Mouse (Mus musculus): Measurements from ENCODE around the gene Ctnnbl1.

The Ctnnbl1 gene

DNA sequence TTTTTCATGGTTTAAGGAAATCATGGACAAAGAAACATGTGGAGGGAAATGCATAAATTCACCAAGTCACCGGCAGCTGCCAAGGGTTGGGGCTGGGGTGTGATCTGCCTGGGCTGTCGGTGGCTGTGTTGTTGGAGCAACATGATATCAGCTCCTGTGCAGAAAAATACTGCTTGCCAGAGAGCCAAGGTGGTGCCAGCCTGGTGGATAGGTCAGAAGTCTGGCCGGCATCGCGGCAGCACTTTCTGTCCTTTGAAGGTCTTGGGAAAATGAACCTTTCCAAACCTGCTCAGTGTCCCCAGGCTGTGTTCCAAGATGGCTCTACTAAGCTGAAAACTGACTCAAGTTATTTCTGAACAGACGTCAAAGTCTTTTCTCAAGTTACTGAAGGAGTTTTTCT lies 133.0 kb downstream of the Ctnnbl1 start:
- no peak for DNase-seq (ENCODE audit: extremely low spot score, low spot score)

DNA sequence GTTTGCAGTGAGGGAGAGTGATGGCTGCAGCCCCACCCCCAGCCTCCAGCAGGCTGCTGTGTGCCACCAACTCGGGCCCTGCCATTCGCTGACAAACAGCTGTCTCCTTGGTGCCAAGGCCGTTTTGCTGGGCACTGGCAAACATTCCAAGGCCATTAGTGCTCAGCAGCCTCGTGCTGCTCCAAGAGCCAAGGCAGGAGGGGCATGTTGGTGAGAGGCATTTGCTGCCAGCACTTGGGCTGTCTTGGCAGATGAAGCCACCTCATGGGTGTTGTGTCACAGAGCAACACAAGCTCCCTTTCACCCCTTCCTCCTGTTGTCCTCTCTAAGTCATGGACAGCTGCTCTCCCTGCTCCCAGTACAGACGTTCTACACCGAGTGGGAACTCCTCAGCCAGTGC lies 136.0 kb downstream of the Ctnnbl1 start:
- DNase-seq (ENCODE audit: extremely low spot score, low spot score), result no peak

DNA sequence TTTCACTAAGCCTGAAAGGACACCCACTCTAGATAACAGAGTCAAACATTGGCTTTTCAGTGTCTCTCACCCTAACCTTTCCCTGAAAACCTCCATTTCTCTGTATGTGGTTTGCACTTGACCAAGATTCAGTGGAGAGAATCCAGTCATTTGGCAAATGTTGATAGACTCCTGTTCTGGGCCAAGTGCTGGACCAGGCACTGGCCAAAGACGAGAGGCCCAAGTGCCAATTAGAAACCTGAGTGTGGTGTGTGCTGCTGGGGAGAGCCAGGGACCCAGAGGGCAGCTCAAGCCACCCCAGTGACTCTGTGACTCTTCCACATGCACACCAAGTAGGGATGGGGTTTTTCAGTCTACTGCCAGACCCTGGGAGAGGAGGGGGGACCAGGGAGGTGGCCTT lies 136.5 kb downstream of the Ctnnbl1 start:
- no peak for DNase-seq (ENCODE audit: extremely low spot score, low spot score)

DNA sequence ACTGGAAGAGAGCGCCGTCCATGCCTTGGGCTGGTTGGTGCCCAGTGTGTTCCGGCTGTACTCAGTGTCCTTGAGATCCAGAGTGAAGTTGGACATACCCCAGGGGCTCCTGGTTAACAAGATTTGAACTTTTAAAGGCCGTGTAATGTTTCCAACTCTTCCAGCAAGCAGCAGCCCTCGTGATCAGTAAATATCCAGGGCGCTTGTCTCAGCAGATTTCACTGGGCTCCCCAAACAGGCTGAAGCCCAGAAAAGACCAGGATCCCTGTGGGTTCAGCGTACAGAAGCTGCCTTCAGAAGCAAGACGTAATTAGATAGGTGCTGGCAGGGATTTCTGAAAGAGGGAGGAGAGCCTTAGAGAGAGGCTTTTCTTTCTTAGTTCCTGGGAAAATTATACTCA lies 137.9 kb downstream of the Ctnnbl1 start:
- no peak for DNase-seq (ENCODE audit: extremely low spot score, low spot score)

DNA sequence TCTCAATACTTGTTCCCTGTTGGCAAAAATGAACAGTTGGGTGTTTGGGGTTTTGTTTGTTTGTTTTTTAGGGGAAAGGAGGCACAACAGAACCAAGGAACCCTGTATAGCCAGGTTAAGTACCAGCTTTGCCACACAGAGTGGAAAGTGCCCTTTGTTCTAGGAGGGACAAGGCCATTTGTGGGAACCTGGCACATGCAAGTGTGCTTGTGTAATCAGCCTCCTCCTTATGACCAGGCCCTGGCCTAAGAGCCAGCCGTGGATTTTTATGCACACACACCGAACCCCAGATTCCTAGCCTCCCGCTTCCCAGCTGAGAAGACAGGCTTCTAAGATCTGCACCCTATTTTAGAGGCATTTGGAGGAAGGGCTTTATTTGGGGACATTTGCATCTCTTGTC lies 140.2 kb downstream of the Ctnnbl1 start:
- no peak for DNase-seq (ENCODE audit: extremely low spot score, low spot score)

DNA sequence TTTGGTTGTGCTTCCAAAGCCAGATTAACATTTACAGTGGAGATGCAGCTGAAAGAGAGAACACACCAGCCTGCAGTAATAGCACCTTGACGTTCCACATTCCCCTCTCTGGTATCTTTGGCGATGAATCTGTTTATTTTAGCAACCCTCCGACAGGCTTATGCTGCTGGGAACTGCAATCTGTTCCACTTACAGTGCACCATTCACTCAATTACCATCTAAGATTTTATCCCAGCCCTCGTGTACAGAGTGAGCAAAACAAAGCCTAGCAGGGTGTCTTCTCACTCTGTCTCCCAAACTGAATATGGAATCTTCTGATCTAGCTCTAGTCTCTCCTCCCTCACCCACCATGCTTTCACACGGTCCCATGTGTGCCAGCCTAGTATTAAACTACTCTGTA lies 140.8 kb downstream of the Ctnnbl1 start:
- DNase-seq (ENCODE audit: extremely low spot score, low spot score), result no peak

DNA sequence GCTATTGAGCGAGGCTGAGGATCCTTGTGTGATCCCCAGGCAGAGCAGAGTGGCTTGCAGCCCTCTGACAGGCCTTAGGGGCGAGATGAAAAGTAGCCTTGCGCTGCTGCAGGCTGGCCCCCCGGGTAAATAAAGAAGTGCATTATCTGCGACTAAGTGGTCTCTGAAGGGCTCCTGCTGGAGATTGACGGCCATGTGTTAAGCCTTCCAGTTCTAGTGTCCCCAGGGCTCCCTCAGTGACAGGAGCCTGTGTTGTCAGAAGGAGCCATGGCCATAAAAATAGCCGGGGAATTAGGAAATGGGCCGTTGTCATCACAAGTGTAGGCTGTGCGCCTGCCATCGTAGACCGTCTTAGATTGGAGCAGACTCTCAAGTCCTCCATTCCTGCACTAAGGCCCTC lies 144.7 kb downstream of the Ctnnbl1 start:
- no peak for DNase-seq (ENCODE audit: extremely low spot score, low spot score)

DNA sequence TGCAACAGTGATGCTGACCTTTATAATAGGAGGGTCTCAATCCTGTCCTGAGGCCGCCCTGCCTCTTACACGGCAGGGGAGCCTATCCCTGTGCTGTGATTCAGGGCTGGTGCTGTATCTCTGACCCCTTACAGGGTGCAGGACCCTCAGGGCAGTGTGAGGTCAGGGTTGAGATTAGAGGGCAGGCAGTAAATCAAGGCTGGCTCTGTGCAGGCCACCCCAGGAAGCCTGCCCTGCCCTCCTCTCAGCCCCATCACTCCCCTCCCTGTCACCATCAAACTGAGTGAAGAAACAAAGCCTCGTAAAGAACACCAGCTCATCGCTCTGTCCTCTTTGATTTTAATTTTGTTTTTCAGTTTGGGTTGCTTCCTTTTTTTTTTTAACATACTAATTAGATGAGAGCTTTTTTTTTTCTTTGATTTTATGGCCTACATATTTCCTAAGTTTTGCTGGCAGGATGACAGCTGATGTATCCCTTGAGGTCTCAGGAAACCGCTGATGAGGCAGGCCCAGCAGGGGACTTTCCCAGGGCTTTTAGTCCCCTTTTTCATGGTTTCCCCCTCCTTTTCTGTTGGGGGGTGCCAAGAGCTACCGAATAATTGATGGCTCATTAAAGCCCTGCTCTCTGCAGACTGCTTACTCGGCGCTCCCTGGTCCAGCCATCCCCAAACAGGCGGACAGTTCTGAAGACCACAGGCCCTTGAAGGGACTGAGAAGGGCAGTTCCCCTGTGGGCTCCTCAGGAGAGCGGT lies 150.2 kb downstream of the Ctnnbl1 start:
- peak; percentile 46 for DNase-seq (ENCODE audit: extremely low spot score, low spot score)

DNA sequence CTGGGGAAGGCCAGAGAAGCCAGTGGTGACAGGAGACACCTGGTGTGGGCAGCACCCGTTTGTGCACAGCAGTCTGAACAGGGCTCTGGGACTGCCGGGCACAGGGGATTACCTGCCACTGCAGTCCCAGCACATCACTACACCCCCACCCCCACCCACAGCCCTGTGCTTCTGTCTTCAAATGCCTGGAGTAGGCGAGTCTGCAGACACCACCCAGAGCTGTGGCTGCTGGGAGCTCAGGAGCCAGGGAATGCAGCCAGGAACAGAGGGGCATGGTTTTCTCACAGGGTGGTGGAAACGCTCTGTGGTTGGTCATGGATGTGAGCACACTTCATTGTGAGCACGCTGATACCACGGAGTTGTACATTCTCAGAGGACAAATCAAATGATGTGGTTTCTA lies 154.0 kb downstream of the Ctnnbl1 start:
- no peak for DNase-seq (ENCODE audit: extremely low spot score, low spot score)

DNA sequence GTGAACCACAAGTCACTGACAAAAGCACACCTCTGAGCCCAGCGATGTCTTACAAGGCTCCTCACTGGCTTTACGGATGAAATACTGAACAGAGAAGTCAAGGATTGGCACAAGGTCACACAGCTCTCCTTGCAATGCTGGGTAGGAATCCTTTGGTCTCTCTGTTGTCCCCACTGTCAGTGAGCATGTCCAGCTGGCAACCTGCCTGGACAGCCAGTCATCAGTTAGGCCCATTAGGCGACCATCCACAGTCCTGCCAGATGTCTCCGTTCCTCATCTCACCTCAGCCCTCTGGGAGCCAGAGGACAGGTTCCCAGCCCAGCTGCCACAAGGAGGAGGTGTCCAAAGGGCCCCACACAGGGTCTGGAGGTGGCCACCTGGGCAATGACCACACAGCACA lies 159.9 kb downstream of the Ctnnbl1 start:
- no peak for DNase-seq (ENCODE audit: extremely low spot score, low spot score)

DNA sequence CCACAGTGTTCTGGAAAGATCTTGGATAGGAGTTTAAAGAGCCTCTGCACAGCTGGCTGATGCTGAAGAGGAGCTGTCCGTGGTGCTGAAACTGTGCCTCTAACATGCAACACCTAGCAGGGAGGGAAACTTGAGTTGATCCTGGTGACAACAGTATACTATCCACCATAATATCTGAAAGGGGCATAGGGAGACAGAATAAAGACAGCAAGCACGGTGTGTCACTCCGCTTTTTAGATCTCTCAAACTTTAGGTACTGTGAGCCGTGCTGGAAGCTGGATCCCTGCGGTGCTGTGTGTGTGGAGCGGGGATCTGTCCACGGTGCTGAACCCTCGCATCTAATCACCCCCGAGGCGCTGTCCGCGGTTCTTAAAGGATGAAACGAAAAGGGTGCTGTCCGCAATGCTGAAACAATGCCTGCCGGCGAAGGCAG lies 176.0 kb downstream of the Ctnnbl1 start:
- peak; percentile 92 for DNase-seq (ENCODE audit: extremely low spot score, low spot score)

DNA sequence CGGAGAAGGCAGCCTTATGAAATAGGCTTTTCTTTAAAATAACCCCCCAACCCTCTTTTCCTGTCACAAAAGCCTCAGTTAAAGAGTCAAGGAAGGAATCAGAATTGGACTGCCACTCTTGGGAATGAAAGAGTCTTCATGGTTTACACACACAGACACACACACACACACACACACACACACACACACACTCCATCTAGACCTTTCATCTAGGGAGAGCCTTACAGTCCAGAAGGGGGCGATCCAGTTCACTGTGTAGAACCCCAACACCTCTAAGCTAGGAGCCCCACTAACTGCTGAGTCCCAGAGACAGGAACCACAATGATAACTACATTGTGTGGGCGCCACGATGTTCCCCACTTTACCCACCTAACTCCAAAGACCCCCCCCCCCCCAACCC lies 176.5 kb downstream of the Ctnnbl1 start:
- DNase-seq (ENCODE audit: extremely low spot score, low spot score), result no peak

DNA sequence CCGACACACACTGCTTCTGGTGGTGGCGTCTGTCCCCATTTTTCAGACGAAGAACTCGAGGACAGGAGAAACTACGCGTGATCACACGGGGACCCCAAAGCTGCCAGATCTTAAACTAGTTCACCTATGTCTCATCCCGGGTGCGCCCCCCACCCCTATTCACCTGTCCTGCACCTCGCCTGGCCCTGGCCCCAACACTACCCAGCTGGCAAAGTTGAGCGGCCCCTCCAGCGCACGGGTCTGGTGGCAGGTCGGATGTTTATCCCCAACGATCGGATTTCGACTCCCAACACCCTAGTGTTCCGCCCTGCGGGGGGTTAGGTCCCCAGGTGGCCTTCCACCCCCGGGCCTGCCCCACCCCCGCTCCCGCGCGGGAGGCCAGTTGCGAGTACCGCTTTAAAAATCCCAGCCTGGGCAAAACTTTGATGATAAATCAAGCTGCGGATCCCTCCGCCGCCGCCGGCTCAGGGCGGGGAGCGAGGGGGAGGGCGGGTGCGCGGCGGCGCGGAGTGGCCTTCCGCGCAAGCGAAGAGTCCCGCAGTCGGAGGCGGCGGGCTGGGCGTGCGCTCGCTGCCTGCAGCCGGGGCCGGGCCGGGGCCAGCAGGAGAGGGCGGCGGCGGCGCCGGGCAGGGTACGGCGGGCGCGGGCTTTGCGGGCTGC lies 177.0 kb downstream of the Ctnnbl1 start, which contains the start of gene Vstm2l:
Gene Vstm2l, plus strand, starts transcription at position 549 of the 660 bp plus-strand sequence.
- peak; percentile 59 for DNase-seq (ENCODE audit: extremely low spot score, low spot score)

DNA sequence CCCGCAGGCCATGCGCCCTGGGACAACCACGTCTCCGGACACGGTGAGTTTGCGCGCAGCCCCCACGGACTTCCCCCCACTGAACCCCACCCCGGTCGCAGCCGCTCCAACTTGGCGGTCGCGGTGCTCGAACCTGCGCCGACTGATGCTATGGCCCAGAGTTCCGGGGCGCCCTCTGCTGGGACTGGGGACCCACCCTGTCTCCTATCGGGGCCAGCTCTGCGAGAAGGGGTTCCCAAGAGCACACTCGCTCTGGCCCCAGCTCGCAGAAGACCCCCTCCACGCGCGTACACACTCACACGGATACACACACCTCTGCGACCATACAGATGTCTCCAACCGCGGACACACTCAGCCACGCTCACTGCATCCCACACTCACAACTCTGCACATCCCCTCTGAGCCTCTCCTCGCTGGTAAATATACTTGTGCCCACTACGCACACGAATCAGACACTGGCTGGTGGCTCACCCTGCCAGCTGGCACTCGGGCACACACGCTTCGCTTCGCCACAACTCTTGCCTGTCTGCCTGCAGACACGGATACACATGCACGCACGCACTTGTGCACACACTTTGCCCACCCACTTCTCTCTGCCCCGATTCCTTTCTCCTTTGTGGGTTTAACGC lies 177.8 kb downstream of the Ctnnbl1 start:
- DNase-seq (ENCODE audit: extremely low spot score, low spot score), result no peak

DNA sequence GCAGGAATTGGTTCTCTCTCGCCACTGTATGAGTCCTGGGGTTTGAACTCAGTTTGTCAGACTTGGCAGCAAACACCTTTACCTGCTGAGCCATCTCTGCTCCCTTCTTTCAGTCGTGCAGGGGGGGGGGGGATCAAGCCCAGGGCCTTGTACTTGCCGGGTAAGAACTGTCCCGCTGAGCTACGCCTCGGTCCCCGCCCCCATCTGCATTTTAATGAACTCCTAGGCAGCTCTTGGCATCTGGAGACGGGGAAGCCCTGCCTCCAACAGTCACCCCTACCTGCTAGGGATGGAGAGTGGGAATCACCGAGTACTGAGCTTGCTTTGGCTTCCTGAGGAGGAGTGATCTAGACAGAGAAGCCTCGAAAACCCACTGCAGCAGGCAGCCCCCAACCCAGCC lies 181.3 kb downstream of the Ctnnbl1 start:
- no peak for DNase-seq (ENCODE audit: extremely low spot score, low spot score)

DNA sequence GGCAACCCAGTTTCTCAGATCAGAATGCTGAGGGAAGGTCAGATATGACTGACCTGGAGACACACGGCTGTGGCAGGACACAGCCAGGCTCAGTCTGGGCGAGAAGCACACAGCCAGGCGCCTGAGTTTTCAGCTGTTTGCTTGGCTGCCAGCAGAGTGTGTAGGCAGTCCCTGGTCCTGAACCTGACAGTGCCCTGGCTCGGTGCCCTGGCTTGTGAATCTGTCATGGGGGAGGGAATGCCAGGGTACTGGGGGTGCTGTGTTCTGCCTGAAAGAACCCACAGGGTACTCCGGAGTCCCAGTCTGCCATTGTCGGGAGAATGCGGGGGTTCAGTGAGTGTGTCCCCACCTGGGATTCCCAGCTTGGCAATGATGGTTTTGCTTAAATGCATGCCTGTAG lies 184.3 kb downstream of the Ctnnbl1 start:
- DNase-seq (ENCODE audit: extremely low spot score, low spot score), result no peak

DNA sequence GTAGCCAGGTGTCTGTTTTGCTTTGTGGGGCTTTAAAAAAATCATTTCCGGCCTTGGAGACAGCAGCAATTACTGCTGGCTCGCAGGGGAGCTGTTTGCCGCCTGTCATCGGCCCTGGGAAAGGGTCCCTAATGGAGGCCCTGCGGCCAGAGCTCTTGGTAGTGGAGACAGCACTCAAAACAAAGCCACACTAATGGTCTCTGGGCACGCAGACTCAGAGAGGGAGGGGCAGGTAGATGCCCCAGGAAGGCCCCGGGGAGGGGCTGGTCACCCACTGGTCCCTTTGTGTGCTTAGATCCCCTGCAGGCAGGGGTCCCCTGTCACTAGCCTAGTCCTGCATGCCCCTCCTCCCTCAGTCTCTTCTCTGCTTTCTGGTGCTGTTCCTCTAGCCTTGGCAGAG lies 186.2 kb downstream of the Ctnnbl1 start:
- no peak for DNase-seq (ENCODE audit: extremely low spot score, low spot score)

DNA sequence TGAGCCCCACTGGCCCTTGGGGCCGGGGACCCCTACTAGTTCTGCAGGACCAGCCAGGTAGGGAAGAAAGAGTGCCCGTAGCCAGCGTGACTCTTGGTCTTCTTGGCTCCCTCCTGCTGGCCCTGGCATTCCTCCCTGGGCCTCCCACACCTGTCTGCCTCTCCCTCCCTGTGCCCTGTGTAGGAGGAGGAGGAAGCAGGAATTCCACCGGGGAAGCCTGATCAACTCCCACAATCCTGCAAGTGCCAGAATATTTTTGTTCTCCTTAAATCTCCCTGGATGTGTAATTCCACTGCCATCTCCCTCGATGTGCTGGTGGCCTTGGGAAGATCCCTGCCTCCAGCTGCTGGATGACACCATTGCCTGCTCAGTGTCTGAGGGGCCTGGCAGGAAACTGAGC lies 187.3 kb downstream of the Ctnnbl1 start:
- no peak for DNase-seq (ENCODE audit: extremely low spot score, low spot score)

DNA sequence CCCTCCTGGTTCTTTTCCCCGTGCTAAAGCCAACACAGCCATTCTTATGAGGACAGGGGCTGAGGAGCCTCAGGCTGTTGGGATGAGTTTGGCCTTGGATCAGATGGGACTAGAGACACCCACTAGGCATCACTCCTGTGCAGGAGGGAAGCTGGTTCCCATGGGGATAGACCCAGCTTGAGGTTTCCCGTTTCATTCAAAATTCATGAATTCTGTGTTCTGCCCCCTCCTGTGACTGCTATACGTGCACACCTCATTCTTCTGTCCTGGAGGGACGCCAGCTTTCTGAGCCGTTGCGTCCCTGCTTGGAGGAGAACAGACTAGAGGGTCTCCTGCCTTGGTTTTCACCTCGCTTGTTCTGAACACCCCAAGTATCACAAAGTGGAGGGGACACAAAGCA lies 189.3 kb downstream of the Ctnnbl1 start:
- DNase-seq (ENCODE audit: extremely low spot score, low spot score), result no peak

DNA sequence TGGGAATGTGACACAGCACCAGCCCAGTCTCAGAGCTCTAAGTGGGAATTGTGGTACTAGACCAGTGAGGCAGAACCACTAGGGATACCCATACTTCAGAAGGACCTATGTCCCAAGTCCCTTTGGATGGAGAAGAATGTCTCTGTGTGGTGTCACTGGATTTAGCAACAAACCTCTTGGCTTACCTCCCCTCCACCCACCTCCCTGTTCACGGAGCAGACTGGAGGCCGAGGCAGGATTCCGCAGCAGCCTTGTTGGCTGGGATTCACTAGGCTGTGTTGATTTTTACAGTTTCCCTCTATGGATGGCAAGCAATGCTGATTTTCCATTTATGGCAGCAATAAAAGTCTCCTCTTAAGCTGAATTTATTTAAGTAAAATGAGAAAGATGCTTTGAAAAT lies 189.7 kb downstream of the Ctnnbl1 start:
- no peak for DNase-seq (ENCODE audit: extremely low spot score, low spot score)

DNA sequence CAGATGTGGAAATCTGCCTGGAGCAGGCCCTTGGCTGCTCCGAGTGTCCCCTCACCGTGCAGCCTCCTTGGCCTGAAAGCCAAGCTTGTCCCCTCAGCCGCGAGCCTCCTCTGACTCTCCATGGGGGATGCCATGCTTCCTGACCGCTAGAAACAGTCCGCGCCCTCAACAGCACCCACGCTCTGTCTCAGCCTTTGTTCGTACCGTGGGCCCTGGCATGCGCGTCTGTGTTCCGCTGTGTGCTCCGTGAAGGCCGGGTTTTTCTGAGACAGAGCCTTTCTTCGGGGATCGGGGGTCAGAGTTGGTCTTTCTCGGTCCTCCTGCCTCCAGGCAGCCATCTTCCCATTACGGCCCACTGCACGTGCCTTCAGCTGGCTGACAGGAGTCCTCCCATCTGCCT lies 190.2 kb downstream of the Ctnnbl1 start:
- no peak for DNase-seq (ENCODE audit: extremely low spot score, low spot score)

DNA sequence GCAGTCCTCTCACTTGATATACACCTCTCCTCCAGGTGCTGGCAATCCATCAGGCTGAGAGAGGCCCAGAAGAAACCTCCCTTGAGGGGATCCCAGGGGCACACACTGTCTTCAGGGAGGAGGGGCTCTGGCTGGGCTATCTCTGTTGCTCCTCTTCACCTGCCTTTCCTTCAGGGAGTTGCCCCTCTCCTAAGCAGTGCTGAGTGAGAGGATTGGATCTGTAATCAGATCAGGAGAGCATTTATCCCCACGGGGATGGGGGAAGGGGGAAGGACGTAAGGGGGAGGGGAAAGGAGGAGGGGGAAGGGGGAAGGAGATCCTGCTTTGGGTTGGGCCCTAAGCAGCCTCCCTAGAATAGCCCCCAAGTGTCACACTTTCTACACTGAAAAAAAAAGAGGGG lies 190.6 kb downstream of the Ctnnbl1 start:
- DNase-seq (ENCODE audit: extremely low spot score, low spot score), result no peak

DNA sequence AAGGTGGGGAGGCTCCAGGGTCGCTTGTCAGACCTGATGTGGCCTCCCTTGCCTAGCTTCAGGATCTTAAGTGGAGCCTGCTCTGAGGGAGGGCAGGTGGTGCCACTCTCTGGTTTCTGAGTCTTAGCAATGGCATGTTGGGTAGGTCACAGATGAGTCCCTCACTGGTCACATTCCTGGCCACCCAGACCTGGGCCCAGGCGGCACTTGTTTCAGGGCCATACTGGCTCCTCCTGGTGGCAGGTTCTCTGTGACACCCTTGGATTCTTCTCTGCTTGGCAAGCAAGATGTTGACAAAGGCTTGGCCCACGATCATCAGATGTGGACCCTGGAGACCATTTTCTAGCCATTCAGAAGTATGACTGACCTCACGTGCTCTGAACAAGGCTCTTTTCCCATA lies 195.5 kb downstream of the Ctnnbl1 start:
- DNase-seq (ENCODE audit: extremely low spot score, low spot score), result no peak
